Mouse (Mus musculus) layer of hippocampus, adult 9-10 months (tissue): ENCODE data around the gene Kcnj6.
A peak's percentile ranks its signal among the peaks of the same experiment; 100 is the strongest.

ENCODE experiments used
- DNase-seq: peaks from one replicate; pipeline ENCODE4 v3.0.0; 2022; ENCODE audit warnings: low spot score

Kcnj6 gene

GRCm38 (mm10) chr16:94931343-94932301 lies 65.9 kb downstream of the Kcnj6 start:
- DNase-seq = peak; percentile 57

DNA sequence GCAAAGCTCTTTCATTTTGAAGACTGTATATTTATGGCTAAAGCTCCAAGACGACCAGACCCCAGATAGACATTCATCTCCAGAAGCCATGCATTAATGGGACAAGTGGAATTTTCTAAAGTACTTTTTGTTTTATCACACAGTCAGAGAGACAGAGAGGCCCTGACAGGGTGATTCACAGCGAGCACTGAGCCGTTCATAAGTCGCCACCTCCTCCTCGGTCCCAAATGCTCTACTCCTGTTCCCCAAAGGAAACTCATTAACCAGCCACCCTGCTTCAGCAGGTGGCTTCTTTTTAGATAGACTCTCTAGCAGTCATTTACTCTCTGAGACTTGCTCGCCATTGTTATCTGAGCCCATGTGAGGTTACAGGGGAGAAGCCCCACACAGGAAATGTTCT lies 72.1 kb downstream of the Kcnj6 start:
- no peak for DNase-seq

DNA sequence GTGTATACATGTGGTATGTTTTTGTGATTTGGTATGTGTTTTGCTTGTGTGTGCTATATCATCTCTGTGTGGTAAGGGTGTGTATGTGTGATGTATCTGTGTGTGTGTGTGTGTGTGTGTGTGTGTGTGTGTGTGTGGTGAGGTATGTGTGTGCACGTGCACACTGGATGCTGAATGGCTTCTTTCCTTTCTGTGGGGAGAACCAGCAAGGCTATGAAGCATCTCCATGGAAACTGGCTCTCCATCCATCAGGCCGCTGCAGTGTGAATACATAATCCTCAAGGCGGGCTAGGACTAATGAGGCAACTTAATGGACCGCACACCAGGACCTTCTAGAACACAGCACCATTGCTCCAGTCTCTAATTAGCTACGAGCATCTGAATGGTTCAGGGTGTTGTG lies 78.3 kb downstream of the Kcnj6 start:
- no peak for DNase-seq

DNA sequence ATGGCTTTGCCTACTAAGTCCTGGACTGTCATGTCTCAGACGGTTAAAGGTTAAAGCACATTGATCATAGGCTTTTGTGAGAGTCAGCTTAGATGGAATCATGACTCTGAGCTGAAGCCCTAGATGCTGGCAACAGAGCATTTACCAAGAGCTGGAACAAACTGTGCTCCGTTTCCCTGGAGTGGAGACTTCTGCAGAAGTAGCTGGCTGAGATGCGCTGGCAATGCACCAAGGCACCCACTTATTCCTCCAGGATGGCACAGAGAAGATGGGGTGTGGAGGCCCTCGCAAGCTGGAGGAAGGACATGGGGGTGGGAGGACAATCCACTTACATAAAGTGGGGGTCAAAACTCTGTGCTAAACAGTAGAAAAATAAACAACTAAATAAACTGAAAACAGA lies 91.5 kb downstream of the Kcnj6 start:
- DNase-seq = no peak

DNA sequence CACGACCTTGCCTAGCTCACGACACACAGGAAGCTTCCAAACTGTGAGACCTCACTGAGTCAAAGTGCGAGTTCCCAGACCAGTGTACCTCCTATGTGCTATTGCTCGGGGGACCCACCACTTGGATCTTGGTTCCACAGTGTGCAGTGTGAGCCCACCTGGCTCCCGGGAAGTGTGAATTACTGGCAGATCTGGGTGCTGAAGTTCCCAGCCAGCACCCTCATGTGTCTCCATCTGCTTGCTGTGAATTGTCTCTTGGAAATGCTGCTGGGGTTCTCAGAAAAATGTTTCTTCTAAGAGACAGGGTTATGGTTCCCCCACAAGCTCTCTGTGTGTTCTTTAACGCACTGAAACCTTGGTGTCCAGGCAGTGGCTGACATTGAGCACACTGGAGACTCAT lies 98.7 kb downstream of the Kcnj6 start:
- DNase-seq = no peak

- no peak for DNase-seq
These were observed 105.3 kb downstream of the Kcnj6 start for GRCm38 (mm10) chr16:94892162-94892650.

DNA sequence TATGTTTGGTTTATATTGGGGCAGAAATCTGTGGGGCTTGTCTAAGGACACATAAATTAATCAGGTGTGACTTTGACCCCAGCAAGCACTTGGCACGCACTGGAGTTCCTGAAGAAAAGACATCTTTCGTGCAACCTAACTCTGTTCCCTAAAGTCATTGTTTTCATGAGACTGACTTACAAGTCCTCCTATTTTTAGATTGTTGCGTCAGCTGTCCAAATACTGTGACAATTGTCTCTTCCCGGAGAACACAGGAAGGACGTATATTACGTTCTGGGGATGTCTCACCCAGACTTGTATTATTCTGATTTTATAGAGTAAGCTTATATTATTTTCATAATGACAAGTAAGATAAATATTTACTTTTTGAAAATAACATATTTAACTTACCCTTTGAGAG lies 106.9 kb downstream of the Kcnj6 start:
- no peak for DNase-seq

- DNase-seq = no peak
These were observed 107.4 kb downstream of the Kcnj6 start for GRCm38 (mm10) chr16:94890056-94890455.

- DNase-seq = no peak
These were observed 108.9 kb downstream of the Kcnj6 start for GRCm38 (mm10) chr16:94888554-94888953.

DNA sequence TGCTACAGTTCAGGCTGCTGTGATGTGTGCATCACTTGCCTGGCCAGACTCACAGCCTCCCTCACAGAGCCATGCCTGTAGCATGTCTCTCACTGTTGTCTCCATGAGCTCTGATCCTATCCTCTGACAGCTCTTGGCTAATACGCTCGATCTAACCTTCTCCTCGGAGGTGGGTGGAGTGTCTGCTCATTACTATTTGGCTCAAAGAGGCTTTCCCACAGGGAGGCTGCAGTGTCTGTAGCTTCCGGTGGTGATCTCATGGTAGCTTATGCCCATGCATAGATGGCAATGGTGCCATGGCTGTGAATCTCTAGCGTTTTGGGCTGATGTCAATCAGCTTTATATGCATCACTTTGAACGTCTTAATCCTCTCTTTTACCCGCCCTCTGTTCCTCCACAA lies 111.1 kb downstream of the Kcnj6 start:
- DNase-seq = no peak

- DNase-seq = peak; percentile 67
These were observed 112.4 kb downstream of the Kcnj6 start for GRCm38 (mm10) chr16:94885062-94885461.

DNA sequence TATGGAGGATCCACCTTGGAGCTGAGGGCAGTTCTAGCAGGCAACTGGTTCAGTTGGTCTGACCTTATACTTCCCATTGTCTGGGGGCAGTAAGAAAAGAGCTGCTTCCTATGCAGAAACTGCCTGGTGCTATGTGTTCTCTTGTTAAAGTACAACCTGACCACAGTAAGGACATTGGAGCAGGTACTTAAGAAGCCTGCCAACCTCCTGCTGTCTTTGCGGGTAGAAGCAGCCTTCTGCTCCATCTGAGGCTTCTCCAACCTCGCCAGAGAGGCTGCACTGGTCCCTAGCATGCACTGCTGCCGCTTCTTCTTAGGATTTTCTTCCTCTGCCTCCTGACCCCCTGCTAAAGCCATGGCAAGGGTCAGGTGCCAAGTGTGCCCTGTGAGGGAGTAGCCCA lies 113.6 kb downstream of the Kcnj6 start:
- DNase-seq = no peak

DNA sequence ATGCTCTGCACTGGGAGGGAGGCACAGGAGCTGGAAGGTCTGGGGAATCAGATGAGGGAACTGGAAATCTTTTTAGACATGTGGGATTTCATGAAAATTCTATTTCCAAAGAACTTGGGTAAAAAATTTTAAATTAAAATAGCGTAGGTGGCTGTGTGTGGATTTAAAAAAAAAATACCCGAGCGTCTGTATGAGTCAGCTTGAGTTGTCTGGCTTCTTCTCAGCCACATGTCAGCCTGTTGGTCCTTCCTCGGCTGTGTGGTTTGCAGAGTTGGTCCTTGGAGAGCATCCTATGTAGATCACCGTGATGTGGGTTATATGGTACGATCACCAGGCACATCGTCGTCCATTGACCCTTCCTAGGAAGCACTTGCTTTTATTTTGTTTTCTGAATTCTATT lies 114.3 kb downstream of the Kcnj6 start:
- DNase-seq = no peak

DNA sequence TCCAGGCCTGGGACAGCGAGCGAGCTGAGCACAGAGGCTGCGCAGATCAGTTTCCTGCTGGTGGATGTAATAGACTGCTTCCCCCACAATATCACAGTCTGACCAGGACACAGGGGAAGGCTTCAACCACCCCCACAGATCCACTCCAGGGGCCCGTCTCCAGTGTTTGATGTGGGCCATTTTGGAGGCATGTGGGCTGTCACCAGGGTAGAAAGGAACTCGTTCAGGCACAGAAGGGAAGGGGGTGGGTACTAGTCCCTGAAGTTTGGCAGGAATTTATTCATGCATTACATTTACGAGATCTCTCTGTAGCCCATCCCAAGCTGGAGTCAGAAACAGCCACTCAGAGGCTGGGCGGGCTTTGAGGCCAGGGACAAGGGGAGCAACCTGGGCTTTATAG lies 115.4 kb downstream of the Kcnj6 start:
- DNase-seq = no peak

GRCm38 (mm10) chr16:94872614-94873272 lies 124.8 kb downstream of the Kcnj6 start:
- no peak for DNase-seq

- no peak for DNase-seq
These were observed 129.1 kb downstream of the Kcnj6 start for GRCm38 (mm10) chr16:94868354-94868753.

DNA sequence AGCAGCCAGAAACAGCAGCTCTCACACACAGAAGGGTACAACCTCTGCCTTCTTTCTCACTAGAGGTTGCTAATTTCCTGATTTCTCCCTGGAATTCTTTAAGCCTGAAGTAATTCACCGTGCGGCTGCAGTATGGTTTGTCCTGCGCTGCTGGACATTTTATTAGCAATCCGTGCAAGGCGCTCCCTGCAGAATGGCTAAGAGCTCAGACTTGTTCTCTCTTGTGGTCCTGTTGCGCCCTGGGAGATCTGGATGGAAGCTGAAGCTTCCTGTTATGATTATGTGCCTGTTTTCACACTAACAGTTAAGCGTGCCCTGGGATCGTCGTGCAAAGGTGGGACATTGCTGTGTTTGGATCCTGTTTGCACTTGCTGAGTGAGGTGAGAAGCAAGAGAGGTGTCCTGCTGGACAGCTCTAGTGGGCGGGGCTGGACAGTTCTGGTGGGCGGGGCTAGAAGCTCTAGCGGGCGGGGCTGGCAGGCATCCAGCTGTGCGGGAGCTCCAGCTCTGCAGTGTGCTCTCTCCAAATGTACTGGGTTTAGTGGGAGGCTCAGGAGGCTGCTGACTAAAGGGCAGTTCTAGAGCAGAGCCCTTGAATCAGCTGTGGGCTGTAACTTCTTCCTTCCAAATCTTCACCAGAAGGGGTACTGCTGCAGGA lies 131.1 kb downstream of the Kcnj6 start:
- DNase-seq = no peak

GRCm38 (mm10) chr16:94865796-94866195 lies 131.7 kb downstream of the Kcnj6 start:
- DNase-seq = no peak

DNA sequence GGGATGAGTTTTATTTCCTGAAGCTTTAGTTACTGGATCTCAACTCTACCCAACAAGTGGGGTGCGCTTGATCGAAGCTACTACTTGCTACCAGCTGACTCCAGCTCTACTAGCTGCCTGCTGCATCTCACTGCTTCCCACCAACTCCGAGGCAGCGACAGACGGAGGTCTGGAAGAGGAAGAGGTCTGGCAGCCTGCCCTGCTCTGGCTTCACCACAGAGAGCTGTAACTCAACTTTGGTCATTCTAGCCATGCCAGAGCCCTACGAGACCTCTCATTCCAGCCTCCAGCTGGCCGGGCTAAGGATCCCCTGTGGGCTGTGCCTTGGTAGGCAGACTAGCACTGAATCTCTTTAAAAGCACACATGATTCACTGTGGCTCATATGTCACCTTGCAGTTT lies 132.4 kb downstream of the Kcnj6 start:
- DNase-seq = no peak

DNA sequence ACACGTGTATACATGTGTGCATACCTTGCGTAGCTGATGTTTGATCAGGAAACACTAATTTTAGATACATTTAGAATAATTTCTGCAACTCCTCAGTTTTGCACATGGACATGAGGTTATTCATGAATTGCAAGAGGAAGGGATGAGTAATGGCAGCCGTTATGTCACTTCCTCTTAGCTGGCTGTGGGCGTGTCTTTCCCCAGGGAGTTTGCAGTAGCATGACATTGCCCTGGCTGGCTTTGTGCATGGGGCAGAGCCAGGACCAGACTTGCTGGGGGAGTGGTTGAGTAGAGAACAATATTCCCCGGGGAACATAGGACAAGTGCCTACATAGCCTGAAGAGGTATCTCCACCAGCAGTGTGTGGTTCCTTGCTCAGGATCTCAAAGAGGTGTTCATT lies 134.0 kb downstream of the Kcnj6 start:
- DNase-seq = no peak

- no peak for DNase-seq
These were observed 141.5 kb downstream of the Kcnj6 start for GRCm38 (mm10) chr16:94855990-94856389.

GRCm38 (mm10) chr16:94852407-94853160 lies 144.9 kb downstream of the Kcnj6 start:
- DNase-seq = no peak
